Mouse (Mus musculus) kidney, adult 2 months (tissue): ENCODE data around the gene Tacc3.

ENCODE experiments used
- CTCF ChIP-seq: fragments of 200-500 bp; conservative IDR thresholded peaks from 2 replicates; pipeline ENCODE4 v1.5.1; 2011; ENCODE audit warnings: low read depth, mild to moderate bottlenecking, control low read depth, low read length, moderate library complexity, mixed read lengths; ENCODE audit not compliant: insufficient read depth, insufficient read length
- POLR2A ChIP-seq: fragments of 200-500 bp; IDR thresholded peaks from one replicate; pipeline ENCODE4 v1.6.1; 2011; ENCODE audit warnings: low read depth, low read length, control low read depth

DNA sequence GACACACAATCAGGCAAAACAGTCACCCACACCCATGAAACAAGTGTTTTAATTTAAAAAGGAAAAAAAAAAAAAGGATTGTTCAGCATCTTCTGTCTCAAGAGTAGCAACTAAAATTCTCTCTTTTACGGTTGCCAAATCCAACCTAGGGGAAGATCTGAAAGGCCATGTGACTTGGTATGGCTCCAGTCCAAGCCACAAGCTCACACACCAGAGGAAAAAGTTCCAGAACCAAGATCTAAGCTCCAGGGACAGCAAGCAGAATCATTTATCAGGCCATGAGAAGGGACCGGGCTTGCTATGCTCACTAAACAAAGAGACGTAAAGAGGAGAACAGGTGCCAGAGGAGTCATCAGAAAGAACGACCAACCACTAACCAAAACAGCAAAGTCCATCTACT, 30.0 kb upstream of the Tacc3 start:
- TF ChIP-seq CTCF, result no peak
- no peak for TF ChIP-seq POLR2A
